Mouse (Mus musculus): ENCODE data around the gene Lrp11.
"Not testable (repeated sequence)": the region's sequence is repeated elsewhere in the genome, so short reads cannot be mapped to it uniquely, and the experiment has no call there.

Gene Lrp11

GRCm38 (mm10) chr10:7589592-7590233, at the start of gene Lrp11:
TSS of gene Lrp11 (plus strand) at chr10:7589800.
- DNase-seq, result peak; percentile 87

- no peak for DNase-seq
Measured at GRCm38 (mm10) chr10:7578002-7578401, 11.6 kb upstream of the Lrp11 start.

DNA sequence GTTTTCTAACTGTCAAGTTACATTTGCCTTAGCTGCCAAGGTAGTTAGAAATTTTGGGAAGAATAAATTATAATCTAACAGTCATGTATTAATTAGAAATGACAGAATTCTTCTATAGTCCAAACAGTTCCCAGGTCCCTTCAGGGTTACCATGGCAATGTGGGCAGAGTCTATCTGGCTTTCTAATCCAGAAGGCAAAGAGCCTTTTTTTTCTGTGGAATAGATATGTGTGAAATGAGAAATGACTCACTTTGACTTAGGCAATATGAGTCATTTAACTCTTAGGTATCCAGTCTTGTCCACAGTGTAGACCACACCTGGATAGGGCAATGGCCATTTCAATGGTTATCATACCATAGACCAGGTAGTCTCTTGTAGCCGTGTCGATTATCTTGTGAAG, 8.2 kb upstream of the Lrp11 start:
- DNase-seq, result no peak

DNA sequence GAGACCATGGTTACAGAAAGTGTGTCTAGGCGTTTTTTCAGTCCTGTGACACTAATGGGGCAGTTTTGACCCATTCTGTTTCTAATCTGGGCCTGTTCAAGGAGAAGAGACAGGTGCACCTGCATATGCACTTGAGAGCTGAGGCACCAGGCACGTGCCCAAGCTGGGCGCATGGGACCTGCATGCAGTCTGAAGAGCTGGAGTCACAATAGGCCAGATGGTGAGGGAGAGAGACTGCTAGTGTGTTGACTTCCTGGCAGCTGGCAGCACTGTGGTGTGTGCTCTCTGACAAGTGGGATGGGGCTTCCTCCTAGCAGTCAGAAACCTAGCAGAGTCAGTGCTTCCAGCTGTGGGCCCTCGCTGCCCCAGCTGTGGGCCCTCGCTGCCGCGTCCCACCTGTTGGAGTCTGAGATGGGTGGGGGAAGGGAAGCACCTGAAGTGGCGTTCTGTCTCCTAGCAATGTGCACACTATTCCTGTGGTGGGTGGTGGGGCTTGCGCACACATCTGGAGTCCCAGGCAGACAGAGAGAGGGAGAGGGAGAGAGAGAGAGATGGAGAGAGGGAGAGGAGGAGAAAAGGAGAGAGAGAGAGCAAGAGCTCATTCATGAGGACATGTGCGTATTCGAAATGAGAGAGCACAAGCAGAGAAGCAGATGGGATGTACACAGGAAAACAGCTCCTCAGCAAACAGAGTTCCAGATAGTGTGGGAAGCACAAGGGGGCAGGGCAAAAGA, 7.3 kb upstream of the Lrp11 start:
- DNase-seq, result no peak

DNA sequence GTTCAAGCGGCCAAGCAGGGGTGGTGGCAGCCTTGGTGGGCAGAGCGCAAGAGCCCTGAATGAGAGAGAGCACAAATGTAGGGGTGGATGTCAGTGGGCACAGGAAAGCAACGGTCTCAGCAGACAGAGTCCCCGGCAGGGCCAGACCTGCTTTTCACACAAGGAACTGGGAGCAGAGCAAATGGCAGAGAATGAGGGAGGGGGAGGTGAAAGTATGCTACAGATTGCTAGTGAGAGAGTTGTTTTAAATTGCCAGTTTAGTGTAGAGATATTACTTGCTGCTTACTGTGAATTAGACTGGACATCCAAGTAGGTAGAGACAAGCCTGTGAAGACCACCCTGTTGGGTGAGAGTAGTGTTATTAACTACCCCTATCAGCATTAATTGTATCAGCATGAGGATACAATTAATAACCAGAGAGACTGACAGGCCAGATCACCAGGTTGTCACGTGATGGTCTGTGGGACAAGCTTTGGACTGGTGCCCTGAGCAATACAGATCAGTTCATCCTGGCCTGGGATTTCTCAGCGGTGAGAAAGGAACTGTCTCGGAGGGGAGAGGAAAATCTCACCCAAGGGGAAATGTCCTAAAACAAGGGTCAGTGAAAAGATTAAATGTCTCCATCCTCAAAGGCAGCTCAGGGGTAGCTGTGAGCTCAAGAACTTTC, 6.6 kb upstream of the Lrp11 start:
- DNase-seq, result no peak

DNA sequence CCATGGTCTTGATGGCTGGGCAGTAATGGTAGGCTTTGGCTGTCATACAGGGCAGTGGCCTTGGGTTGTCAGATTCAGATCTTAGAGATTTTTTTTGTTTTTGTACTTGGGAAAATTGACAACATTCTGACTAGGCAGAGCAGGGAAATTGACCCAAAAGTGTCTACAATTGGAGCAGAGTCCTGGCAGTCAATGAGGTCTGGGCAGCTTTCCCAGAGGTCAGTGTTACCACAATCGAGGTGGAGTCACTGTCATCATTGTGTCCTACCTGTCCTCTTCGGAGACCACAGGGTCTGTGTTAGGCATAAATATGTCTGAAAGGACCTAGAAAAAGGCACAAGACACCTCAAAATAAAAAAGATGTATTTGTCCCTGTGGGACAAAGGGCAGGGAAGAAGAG, 2.8 kb upstream of the Lrp11 start:
- no peak for DNase-seq

GRCm38 (mm10) chr10:7590234-7590689, 662 bp downstream of the Lrp11 start:
- DNase-seq, result no peak

DNA sequence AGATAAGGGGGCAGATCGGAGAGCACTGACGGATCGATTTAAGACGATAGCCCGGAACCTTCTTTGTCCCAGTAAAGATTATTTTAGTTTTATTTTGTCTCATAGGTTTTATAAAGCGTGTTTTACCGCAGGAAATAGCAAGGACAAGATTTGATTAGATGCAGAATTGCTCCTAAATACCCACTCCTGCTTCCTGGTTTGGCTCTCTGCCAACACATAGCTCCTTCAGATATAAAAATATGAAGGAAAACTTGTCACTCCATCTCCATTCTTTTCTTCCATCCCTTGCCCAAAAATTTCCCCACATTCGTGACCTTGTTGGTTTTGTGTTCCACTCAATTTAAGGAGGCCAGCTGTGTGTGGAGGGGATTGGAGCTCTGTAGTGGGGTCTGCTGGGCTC, 1.2 kb downstream of the Lrp11 start:
- no peak for DNase-seq

DNA sequence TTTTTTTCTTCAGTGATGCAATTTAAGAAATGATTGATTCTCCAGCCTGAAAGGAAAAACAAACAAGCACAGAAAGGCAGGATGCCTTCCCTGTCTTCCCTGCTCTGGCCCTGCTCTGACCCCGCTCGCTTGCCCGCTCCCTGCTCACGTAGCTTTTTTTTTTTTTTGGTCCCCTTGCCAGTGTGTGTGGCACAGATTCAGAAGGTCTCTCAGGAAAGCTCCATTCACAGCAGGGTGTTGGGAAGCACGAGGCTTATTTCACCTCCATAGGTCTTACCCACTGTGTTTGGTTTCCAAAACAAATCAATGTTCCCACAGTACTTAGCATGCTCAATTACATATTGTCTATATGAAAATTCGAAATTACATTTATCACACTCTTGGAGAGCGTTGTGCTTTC, 5.2 kb downstream of the Lrp11 start:
- DNase-seq, result no peak

DNA sequence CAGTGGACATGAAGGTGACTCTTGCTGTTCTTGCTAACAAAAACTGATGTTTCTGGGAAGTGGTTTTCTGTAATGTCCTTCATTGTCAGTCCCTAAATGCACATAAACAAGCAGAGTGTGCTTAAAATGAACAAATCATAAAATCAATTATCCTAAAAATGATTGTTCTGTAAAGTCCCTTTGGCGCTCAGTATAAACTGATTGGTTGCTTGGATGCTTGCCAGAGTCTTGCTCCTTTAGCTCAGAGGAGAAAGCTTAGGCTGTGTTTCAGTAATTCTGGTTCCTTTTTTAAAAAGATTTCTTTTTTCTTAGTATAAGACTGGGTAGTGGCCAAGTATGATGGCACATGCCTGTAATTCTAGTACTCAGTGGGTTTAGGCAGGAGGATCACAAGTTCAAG, 6.7 kb downstream of the Lrp11 start:
- no peak for DNase-seq

GRCm38 (mm10) chr10:7598177-7598576, 8.6 kb downstream of the Lrp11 start:
- DNase-seq, result no peak

- peak; percentile 75 for DNase-seq
Measured at GRCm38 (mm10) chr10:7600647-7601046, 11.0 kb downstream of the Lrp11 start.

- DNase-seq, result no peak
Measured at GRCm38 (mm10) chr10:7605168-7605567, 15.6 kb downstream of the Lrp11 start.

GRCm38 (mm10) chr10:7606437-7606836, 16.8 kb downstream of the Lrp11 start:
- DNase-seq, result no peak

DNA sequence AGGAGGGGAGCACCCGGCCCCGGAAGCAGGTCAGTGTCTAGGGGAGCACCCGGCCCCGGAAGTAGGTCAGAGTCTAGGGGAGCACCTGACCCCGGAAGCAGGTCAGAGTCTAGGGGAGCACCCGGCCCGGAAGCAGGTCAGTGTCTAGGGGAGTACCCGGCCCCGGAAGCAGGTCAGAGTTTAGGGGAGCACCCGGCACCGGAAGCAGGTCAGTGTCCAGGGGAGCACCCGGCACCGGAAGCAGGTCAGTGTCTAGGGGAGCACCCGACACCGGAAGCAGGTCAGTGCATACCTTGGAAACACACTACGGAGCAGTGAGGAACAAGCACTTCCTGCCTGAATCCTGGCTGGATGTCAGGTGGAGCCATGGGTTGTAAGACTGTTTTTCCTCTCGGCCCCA, 19.0 kb downstream of the Lrp11 start:
- no peak for DNase-seq

DNA sequence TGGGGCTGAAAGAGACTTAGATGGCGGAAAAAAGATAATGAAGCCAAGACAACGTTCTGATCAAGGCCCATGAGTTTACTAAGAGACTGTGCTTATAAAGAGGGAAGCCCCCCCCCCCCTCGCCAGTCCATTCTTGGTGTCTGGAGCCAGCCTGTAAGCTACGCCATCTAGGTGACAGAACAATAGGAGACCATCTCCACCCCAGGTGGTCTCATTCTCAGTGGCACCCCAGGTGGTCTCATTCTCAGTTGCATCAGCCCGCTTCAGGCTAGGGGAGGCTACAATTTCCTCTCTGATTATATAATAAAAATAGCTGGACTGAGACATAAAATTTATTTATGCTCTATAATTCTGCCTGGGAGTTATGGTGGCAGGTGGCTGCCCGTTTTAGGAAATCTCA, 22.0 kb downstream of the Lrp11 start:
- no peak for DNase-seq

GRCm38 (mm10) chr10:7612210-7612609, 22.6 kb downstream of the Lrp11 start:
- DNase-seq, result not testable (repeated sequence)

DNA sequence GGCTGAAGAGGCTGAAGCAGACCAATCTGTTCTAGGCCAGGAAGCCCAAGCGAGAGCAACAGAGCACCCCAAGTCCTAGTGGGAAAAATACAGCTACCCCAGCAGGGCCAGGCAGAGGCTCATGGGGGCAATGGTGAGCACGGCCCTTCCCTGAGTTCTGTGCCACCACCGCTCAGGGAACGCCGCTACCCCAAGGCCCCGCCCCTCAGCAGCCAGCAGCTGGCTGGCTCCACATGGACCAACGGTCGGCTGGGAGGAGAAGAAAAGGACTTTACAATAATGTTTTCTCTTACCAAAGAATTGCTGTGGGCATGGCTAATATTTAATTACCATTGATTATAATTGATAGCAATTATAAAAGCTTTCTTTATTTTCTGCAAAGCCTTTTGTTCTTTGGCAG, 25.2 kb downstream of the Lrp11 start:
- no peak for DNase-seq

GRCm38 (mm10) chr10:7617146-7617545, 27.5 kb downstream of the Lrp11 start:
- DNase-seq, result not testable (repeated sequence)

DNA sequence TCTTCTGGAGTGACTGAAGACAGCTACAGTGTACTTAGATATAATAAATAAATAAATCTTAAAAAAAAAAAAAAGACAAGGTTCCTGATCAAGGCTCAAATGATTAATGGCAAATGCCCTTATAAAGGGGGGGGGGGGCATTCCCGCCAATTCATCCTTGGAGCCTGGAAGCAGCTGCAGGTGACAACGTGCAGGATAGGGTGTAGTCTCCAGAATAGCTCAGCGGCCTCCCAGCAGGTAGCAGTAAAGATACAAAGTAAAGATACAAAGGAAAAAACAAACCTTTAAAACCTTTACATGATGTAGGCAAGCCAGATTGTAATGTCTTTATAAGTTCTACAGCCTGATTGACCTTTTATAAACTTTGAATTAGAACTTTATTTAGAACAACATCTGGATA, 28.0 kb downstream of the Lrp11 start:
- DNase-seq, result not testable (repeated sequence)

- no peak for DNase-seq
Measured at GRCm38 (mm10) chr10:7619821-7620241, 30.2 kb downstream of the Lrp11 start.

DNA sequence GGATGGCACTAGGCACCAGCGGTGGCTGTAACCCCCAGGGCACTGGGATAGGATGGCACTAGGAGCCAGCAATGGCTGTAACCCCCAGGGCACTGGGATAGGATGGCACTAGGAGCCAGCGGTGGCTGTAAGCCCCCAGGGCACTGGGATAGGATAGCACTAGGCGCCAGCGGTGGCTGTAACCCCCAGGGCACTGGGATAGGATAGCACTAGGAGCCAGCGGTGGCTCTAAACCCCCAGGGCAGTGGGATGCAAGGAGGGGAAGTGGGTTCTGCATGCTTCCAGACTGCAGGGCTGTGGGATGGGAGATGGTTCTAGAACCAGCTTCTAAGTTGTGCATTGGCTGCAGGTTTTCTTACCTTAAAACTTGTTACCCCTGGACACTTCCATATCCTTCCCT, 31.1 kb downstream of the Lrp11 start:
- DNase-seq, result no peak

DNA sequence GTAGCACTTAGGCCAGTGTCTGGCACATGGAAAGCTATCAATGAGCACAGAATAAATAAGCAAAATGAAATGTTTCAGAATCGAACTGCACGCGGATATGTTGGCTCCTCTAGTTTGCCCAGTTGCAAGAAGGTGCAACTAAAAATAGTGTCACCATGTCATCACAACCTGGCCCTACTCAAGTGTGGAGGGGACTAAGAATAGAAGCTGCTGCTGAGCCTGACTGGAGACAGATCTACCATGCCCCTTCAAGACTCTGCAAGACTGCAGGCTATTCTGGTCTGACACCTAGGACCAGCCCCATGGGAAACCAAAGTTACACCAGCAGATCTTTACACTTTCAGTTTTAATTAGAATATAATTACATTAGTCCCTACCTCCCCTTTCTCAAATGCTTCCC, 32.8 kb downstream of the Lrp11 start:
- DNase-seq, result peak; percentile 14

Data from cerebellum, adult 8-10 months (tissue).